Mouse (Mus musculus) heart, embryonic 14.5 days (tissue): ENCODE results near the gene Hspb3. TPM values are rescaled to one million over a fixed set of nuclear protein-coding genes. Genes with fewer than 3 reads are reported as not detected.

Experiments
- polyA plus RNA-seq: library from polyadenylated mRNA; unstranded; fragments of >200 nt; fragmentation: Nextera tagmentation; extraction: Ambion mirVana; gene quantifications from 2 replicates; pipeline ENCODE4 v1.2.1, GENCODE M21; 2014

Gene Hspb3
- polyA plus RNA-seq, 1 experiment from 2014 or later: 60.4 TPM

Other genes with a start within 250 kb of the Hspb3 start
- 20.3 and 22.6 TPM in 2 replicates for gene Snx18, start 45.1 kb downstream of the Hspb3 start, polyA plus RNA-seq
- gene Arl15, start 130.8 kb upstream of the Hspb3 start, polyA plus RNA-seq: 8.0 and 8.3 TPM in 2 replicates